Mouse (Mus musculus) cerebellum, adult 9-10 months (tissue): ENCODE results near the gene C130050O18Rik.

Source experiments
- DNase-seq: peaks from one replicate; pipeline ENCODE4 v3.0.0; 2022

Gene C130050O18Rik

GRCm38 (mm10) chr5:139398786-139399185 lies 6.3 kb upstream of the C130050O18Rik start:
- no peak for DNase-seq

GRCm38 (mm10) chr5:139399991-139400390 lies 5.1 kb upstream of the C130050O18Rik start:
- peak; percentile 63 for DNase-seq

GRCm38 (mm10) chr5:139402106-139402505 lies 3.0 kb upstream of the C130050O18Rik start:
- DNase-seq = no peak

GRCm38 (mm10) chr5:139403692-139404260 lies 1.3 kb upstream of the C130050O18Rik start:
- no peak for DNase-seq

- no peak for DNase-seq
Observed at GRCm38 (mm10) chr5:139405478-139405877, 398 bp downstream of the C130050O18Rik start.

GRCm38 (mm10) chr5:139405953-139406352 lies 873 bp downstream of the C130050O18Rik start:
- DNase-seq = no peak

- no peak for DNase-seq
Observed at GRCm38 (mm10) chr5:139407121-139407885, 2.2 kb downstream of the C130050O18Rik start.

- no peak for DNase-seq
Observed at GRCm38 (mm10) chr5:139408511-139408910, 3.4 kb downstream of the C130050O18Rik start.

- no peak for DNase-seq
Observed at GRCm38 (mm10) chr5:139409412-139409811, 4.3 kb downstream of the C130050O18Rik start.

- no peak for DNase-seq
Observed at GRCm38 (mm10) chr5:139410056-139410455, 5.0 kb downstream of the C130050O18Rik start.

- peak; percentile 68 for DNase-seq
Observed at GRCm38 (mm10) chr5:139411117-139411516, 6.0 kb downstream of the C130050O18Rik start.

GRCm38 (mm10) chr5:139411665-139412314 lies 6.7 kb downstream of the C130050O18Rik start:
- no peak for DNase-seq

- no peak for DNase-seq
Observed at GRCm38 (mm10) chr5:139413545-139413944, 8.5 kb downstream of the C130050O18Rik start.

- DNase-seq = no peak
Observed at GRCm38 (mm10) chr5:139415001-139415400, 9.9 kb downstream of the C130050O18Rik start.

GRCm38 (mm10) chr5:139416942-139417341 lies 11.9 kb downstream of the C130050O18Rik start:
- DNase-seq = no peak

- no peak for DNase-seq
Observed at GRCm38 (mm10) chr5:139417480-139417879, 12.4 kb downstream of the C130050O18Rik start.

- DNase-seq = no peak
Observed at GRCm38 (mm10) chr5:139418110-139418509, 13.0 kb downstream of the C130050O18Rik start.

GRCm38 (mm10) chr5:139418633-139419032 lies 13.6 kb downstream of the C130050O18Rik start:
- DNase-seq = no peak

GRCm38 (mm10) chr5:139423026-139423865 lies 18.2 kb downstream of the C130050O18Rik start, which contains the start of gene Gper1:
Gene Gper1 (plus strand): TSS chr5:139423151.
- DNase-seq = peak; percentile 63

- no peak for DNase-seq
Observed at GRCm38 (mm10) chr5:139425198-139425597, 20.1 kb downstream of the C130050O18Rik start.

GRCm38 (mm10) chr5:139427001-139427400 lies 21.9 kb downstream of the C130050O18Rik start:
- no peak for DNase-seq

GRCm38 (mm10) chr5:139427989-139428388 lies 22.9 kb downstream of the C130050O18Rik start:
- DNase-seq = no peak

- DNase-seq = no peak
Observed at GRCm38 (mm10) chr5:139429818-139430341, 24.8 kb downstream of the C130050O18Rik start.
